Mouse (Mus musculus) thymus, adult 2 months (tissue): ENCODE measurements around the gene Gm20683. TPM values are rescaled to one million over a fixed set of nuclear protein-coding genes. Genes with fewer than 3 reads are reported as not detected.
A peak's percentile ranks its signal among the peaks of the same experiment; 100 is the strongest.
"Not testable (repeated sequence)": the region's sequence is repeated elsewhere in the genome, so short reads cannot be mapped to it uniquely, and the experiment has no call there.

Experiments used
- DNase-seq: peaks from one replicate; pipeline ENCODE4 v3.0.0; 2021
- H3K27ac ChIP-seq: fragments of 200-500 bp; 2 replicates; pipeline ENCODE4 v1.5.1; 2012; ENCODE audit warnings: low read length, control low read depth; ENCODE audit not compliant: control insufficient read depth, insufficient read depth
- H3K27me3 ChIP-seq: fragments of 200-500 bp; 2 replicates; pipeline ENCODE4 v1.6.1; 2012; ENCODE audit warnings: mild to moderate bottlenecking, low read length, moderate library complexity, mixed read lengths; ENCODE audit not compliant: control insufficient read depth, insufficient read depth
- H3K36me3 ChIP-seq: fragments of 200-500 bp; 2 replicates; pipeline ENCODE4 v1.6.1; 2012; ENCODE audit warnings: mild to moderate bottlenecking, low read length, moderate library complexity; ENCODE audit not compliant: control insufficient read depth, insufficient read depth
- H3K4me1 ChIP-seq: fragments of 200-500 bp; replicated peaks from 2 replicates; pipeline ENCODE4 v1.6.1; 2012; ENCODE audit warnings: low read length; ENCODE audit not compliant: control insufficient read depth, insufficient read depth
- H3K4me3 ChIP-seq: fragments of 200-500 bp; 2 replicates; pipeline ENCODE4 v1.5.1; 2012; ENCODE audit warnings: mild to moderate bottlenecking, low read length, control low read depth, moderate library complexity; ENCODE audit not compliant: control insufficient read depth, insufficient read depth
- CTCF ChIP-seq: fragments of 200-500 bp; IDR thresholded peaks from 2 replicates; pipeline ENCODE4 v1.5.1; 2012; ENCODE audit warnings: mild to moderate bottlenecking, control low read depth, low read length, moderate library complexity, borderline replicate concordance; ENCODE audit not compliant: control insufficient read depth, poor library complexity, insufficient read depth; ENCODE audit errors: extremely low read depth
- POLR2A ChIP-seq: fragments of 200-500 bp; IDR thresholded peaks from 2 replicates; pipeline ENCODE4 v1.6.1; 2012; ENCODE audit warnings: mild to moderate bottlenecking, low read length, control low read depth, moderate library complexity; ENCODE audit not compliant: control insufficient read depth, poor library complexity, insufficient read depth; ENCODE audit errors: extremely low read depth
- WGBS: fragments of 180-500 bp; shearing (Covaris S2); methylation state at CpG from one replicate; pipeline ENCODE4 v1.1.7; 2018; 5-methylcytosine and 5-hydroxymethylcytosine counted together
- polyA plus RNA-seq: library from polyadenylated mRNA; depleted of rRNA; stranded (reverse); fragments of >200 nt; gene quantifications from 2 replicates; pipeline ENCODE4 v1.2.3, GENCODE M21; 2012

Gene Gm20683
- polyA plus RNA-seq, 1 experiment: 126 TPM

DNA sequence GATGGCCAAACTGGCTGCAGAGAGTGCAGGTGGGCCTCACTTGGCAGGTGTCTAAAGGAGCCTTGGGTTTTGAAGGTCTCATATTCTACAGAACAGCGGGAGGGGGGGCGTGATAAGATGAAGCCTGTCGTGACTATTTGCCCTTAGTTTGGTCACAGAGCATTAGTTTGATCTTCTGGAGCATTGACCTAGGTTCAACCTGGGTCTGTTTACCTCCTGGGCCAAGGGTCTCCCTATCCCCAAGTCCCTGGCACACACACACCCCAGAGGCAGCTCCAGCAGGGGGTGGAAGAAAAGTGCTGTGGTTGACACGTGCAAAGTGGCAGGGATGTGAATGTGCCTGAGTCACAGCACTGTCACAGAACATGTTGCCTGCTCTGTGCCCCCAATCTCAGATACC lies 30.7 kb downstream of the Gm20683 start:
- H3K27ac ChIP-seq: no peak overlapping the region
- 65% methylated on average over 4 of the region's 4 CpGs for WGBS
- no peaks in the 10 kb centered on the region for H3K36me3 ChIP-seq
- DNase-seq: no peak
- peaks cover 14% of the 10 kb centered on the region; the same call in 1 of the 2 replicates for H3K27me3 ChIP-seq
- H3K4me3 ChIP-seq: no peak overlapping the region
- no peak for TF ChIP-seq CTCF
- TF ChIP-seq POLR2A: no peak
- H3K4me1 ChIP-seq: no peaks in the 10 kb centered on the region

DNA sequence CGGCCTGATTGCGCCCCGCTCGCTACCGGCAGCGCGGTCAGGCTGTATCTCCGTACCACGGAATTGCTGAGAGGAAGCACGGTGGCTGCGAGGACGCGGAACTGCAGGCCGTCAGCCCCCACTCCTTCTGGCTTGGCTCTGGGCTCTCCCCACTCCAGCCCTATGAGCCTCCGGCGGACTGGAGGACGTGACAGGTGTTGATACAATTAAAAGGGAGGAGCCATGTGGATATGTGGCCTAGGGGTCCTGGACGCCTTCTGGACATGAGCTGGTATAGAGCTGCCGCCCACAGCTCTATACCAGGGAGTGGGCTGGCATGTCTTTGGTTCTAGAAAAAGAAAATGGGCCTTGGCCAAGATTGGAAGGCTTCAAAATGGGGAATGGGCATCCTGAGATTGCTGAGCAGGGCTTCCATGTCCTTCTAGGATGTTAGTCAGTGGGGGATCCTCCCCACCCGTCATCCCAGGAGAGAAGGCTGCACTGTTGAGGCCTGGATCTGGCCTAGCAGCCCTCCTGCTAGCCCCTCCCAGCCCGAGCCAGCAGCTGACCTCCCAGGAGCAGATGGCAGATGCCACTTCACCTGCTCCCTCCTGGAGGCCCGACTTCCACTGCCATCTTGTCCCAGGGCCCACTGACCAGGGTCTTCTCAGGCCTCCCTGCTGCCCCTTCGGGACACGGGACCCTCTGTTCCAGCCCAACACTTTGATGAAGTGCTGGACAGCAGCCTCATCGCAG lies 31.8 kb downstream of the Gm20683 start:
- TF ChIP-seq CTCF (no peak), POLR2A (no peak)
- Histone ChIP-seq H3K36me3 (no peaks in the 10 kb centered on the region), H3K27me3 (peaks cover 14% of the 10 kb centered on the region; the same call in 1 of the 2 replicates), H3K4me1 (no peaks in the 10 kb centered on the region), H3K4me3 (0 out of 2 replicates have a peak overlapping the region, but pooled peaks have one; percentile 2), H3K27ac (no peak overlapping the region)
- WGBS: 18% methylated on average over 25 of the region's 25 CpGs
- DNase-seq: no peak

DNA sequence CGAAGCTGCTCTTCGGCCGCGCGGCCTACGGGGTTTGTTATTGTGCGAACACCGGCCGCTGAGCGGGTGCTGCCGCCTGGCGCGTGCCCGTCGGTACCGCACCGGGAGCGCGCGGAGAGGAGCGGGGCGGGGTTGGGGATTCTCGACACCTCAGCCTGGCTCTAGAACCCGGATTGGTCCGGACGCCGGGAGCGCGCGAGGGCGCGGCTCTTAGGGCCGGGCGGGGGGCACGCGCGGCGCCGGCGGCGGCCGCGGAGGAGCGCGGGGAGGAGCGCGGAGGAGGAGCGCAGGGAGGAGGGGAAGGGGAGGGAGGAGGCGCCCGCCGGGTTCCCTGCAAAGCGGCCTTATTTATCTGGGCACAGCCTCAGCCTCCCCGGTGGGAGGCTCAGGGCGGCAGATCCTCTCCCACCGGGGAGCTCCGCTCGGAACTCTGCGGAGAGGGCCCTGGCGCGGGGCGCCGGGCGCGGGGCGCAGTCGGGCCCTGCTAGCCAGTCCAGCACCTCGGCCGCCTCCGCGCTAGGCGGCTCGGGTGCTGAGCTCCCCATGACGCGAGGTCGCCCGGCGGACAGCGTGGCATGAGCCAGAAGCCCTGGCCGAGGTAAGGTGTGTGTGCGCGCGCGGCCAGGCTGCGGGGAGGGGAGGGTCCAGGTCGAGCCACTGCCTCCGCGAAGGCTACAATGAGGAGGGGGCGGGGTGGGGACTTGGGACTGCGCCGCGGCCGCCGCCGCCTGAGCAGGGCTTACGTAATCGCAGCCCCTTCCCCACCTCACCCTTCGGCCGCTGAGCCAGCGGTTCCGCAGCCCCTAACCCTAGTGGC lies 32.6 kb downstream of the Gm20683 start, which contains the start of gene Fbxl16:
Gene Fbxl16, plus strand, starts transcription at position 297 of the 817 bp plus-strand sequence.
- H3K27me3 ChIP-seq: peaks cover 14% of the 10 kb centered on the region; the same call in 1 of the 2 replicates
- H3K4me3 ChIP-seq: 0 out of 2 replicates have a peak within 1 kb of the TSS, but pooled peaks have one; percentile 2
- H3K27ac ChIP-seq: no peak within 1 kb of the TSS
- H3K4me1 ChIP-seq: no peaks in the 10 kb centered on the region
- 1% methylated on average over 95 of the region's 100 CpGs for WGBS
- no peaks in the 10 kb centered on the region for H3K36me3 ChIP-seq
- TF ChIP-seq POLR2A (no peak), CTCF (no peak)
- no peak for DNase-seq

DNA sequence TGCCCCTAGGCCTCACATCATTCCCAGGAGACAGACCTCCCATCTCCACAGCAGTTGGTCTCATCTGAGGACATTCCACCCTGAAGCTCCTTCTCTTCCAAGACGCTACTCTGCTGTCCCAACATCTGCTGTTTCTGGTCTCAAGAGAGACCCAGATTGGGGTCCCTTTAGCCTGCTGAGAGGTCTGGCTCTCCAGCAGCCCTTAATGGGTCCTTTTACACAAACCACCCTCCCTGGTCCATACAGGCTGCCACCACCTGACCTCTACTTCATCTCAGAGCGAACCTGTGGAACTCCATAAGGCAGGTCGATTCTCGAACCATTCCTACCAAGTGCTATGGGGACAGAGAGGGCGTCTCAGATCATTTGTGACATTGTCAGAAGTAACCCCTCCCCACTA lies 33.5 kb downstream of the Gm20683 start:
- H3K27ac ChIP-seq: no peak overlapping the region
- TF ChIP-seq POLR2A (no peak), CTCF (no peak)
- no peak overlapping the region for H3K4me3 ChIP-seq
- no peaks in the 10 kb centered on the region for H3K36me3 ChIP-seq
- H3K27me3 ChIP-seq: peaks cover 14% of the 10 kb centered on the region; the same call in 1 of the 2 replicates
- no peaks in the 10 kb centered on the region for H3K4me1 ChIP-seq
- no peak for DNase-seq
- WGBS: 49% methylated on average over 5 of the region's 5 CpGs

DNA sequence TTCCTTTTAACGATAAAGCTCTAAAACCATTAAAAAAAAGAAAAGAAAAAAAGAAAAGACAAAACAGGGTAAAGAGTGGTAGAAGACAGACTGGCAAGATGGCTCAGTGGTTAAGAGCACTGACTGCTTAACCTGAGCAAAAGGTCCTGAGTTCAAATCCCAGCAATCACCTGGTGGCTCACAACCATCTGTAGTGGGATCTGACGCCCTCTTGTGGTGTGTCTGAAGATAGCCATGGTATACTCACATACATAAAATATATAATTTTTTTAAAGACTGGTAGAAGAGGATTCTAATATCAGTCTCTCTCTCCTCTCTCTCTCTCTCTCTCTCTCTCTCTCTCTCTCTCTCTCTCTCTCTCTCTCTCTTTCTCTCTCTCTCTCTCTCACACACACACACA lies 34.1 kb downstream of the Gm20683 start:
- peaks cover 14% of the 10 kb centered on the region; the same call in 1 of the 2 replicates for H3K27me3 ChIP-seq
- WGBS: 38% methylated on average over 2 of the region's 2 CpGs
- H3K4me1 ChIP-seq: not testable (repeated sequence)

DNA sequence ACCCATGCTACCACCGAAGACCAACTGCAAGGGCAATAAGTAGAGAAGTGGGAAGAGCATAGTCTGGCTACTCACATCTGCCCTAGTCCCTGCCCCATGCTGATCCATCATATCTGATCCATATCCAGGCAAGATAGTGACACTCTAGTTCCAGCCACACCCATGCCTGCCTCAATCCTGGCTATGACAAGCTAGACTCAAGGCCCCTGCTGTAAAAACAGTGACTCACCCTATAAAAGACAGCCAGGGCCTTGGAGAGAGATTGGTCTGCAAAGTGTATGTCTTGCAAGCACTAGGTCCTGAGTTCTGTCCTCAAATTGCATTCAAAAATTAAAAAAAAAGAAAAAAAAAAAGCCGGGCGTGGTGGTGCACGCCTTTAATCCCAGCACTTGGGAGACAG lies 35.1 kb downstream of the Gm20683 start:
- Histone ChIP-seq H3K27ac (no peak overlapping the region), H3K4me3 (no peak overlapping the region), H3K27me3 (peaks cover 14% of the 10 kb centered on the region; the same call in 1 of the 2 replicates), H3K4me1 (no peaks in the 10 kb centered on the region), H3K36me3 (no peaks in the 10 kb centered on the region)
- WGBS: 82% methylated on average over 4 of the region's 4 CpGs
- no peak for DNase-seq
- no peak for TF ChIP-seq POLR2A
- TF ChIP-seq CTCF: no peak

More for the DNA sequence above, 34.1 kb downstream of the Gm20683 start:
- H3K4me3 ChIP-seq, DNase-seq, H3K36me3 ChIP-seq, H3K27ac ChIP-seq: not testable (repeated sequence)
